Mouse (Mus musculus): Measurements from ENCODE around the gene Heyl.

The Heyl gene

DNA sequence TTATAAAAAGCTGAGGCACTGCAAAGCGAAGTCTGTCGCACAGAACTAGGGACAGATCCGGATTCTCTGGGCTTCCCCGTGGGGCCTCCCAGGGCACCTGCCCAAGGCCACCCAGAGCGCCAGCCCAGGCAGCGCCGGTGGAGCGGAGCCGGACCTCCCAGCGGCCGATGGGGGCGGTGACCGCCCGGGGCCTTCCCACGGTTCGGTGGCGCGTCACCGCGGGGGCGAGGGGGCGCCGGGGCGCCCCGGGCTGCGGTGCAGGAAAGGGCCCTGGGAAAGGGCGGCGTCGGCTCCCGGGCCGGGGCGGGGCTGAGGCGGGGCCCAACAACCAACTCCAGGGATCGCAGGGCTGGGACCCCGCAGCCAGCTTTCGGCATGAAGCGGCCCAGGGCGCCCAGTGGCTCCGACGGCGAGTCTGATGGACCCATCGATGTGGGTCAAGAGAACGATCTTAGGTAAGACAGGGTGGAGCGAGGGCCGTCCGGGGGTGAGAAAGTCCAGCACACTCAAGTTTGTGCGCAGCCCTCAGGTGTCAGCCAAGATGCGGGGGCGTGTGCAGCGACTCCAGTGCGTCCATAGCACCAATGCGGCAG lies at the start of gene Heyl:
Heyl (plus strand) TSS at position 65 of the 593 bp plus-strand sequence.
- no peak for DNase-seq

DNA sequence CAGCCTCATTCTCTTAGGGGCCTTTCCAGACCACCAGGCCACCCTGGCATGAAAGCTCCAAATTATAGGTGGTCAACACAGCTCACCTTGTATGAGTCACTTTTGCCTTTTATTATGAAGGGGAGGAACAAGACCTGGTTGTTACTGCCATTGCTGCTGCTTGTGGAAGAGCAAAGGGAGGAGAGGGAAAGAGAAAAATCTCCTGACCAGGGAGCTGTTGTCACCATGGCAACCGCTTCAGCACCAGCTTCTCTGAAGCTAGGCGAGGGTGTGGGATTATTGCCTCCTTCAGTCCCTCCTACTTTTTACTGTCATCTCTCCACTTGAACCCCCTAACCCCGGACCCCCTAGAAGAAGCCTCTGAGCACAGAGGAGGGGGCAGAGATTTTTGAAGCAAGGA lies 48.5 kb upstream of the Heyl start:
- no peak for DNase-seq

DNA sequence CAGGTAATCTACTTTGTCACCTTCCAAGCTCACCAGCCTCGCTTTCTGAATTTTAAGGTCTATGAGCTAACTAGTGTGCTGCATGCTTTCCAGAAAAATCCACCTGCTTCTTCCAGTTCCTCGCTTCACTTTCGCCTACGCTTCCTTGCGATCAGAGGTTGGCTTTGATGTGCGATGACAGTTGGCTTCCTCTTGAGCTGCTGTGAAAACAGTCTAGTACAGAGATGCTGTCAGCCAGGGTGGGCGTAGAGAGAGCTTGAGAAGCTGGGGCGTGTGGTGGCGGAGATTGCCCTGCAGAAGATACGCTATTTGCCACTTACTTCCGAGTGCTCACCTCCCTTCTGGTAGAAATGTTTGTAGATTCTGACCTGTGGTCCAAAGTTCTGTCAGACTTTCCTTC lies 41.0 kb upstream of the Heyl start:
- no peak for DNase-seq

DNA sequence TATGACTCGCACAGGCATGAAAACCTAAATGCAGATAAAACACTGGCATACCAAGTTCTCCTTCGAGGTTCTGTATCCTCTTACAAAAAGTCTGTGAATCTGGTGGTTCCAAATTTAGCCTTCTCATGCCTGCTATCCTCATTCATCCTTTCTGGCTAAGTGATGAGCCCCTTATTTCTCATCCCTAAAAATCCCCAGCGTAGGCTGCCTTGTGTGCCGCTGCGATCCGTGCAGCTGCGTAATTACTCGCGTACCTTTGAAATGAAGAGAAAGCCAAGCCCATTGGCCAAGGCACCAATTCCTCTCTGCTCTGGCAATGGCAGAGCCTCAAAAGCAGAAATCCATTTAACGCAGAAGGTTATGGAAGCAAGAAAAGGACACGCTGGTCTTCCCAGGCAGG lies 39.6 kb upstream of the Heyl start:
- no peak for DNase-seq

DNA sequence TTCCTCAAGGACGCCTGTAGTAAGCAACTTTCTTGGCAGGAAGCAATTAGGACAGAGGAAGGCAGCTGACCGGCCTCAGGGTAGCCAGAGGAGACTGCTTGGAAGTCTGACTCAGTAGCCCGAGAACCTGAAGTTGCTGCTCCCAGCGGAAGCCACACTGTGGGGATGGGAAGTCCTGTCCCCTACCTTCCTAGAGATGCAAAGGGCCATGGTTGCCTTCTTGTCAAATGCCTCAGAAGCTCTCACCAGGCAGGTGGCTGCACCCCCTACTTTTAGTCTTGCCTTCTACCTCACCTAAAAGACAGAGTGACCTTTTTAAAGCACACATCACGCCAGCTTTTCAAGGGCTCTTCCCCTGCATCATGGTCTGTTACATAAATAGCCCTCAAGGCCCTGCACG lies 36.7 kb upstream of the Heyl start:
- DNase-seq: no peak

DNA sequence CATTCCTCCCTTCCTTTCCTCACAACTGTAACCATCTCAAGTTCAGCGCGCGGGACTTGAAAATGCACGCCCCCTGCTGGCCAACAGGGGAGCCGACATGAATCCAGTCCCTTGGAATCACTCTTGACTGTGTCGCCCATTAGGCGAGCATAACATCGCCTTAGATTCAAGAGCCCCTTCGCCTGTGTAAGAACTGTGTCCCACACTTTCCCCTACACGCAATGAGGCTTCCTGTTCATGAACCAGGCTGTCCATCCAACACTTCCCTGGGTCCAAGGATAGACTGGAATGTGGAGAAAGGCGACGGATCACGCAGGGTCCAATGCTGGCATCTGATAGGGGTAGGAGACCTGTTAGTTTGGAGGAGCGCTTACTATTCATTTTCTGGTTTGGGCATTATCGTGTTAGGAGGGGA lies 32.6 kb upstream of the Heyl start:
- peak; percentile 79 for DNase-seq

DNA sequence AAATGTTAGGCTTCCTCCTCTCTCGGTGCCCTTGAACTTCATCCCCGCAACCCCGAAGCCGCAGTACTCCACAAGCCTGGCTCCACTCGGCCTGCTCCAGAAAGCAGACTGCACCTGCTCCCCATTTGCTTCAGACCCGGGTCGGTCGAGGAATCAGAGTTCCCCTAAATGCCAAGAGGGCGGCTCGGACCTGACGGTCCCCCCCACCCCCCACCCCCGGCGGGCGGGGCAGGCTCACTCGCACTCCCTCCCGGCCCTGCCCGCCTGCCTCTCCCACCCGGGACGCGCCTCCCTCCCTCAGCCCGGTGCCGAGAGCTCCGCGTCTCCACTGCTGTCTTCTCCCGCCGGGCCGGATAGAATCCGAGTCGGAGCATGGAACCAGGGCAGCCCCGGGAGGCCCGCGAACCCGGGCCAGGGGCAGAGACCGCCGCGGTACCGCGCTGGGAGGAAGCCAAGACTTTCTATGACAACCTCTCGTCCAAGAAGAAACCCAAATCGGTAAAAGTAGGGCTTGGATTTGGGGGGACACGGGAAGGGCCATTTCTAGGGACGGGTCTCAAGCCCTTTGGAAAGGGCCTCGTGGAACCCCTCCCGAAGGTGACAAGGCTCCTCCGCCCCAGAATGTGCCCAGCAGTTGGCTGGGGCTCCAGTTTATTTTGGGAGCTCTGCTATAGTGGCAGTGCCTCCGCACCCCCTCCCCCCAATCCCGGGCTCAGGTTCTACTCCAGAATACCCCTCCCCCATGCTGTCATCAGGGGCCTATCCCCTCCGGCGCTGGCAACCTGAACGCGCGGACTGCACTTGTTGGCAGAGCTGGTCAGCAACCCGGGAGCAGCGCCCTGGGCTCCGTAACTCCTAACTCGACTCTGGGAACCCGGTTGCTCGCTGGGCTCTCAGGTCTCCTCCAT lies 31.9 kb upstream of the Heyl start, which contains the start of gene Nt5c1a:
Nt5c1a (plus strand) TSS at position 319 of the 908 bp plus-strand sequence.
- peak; percentile 80 for DNase-seq

DNA sequence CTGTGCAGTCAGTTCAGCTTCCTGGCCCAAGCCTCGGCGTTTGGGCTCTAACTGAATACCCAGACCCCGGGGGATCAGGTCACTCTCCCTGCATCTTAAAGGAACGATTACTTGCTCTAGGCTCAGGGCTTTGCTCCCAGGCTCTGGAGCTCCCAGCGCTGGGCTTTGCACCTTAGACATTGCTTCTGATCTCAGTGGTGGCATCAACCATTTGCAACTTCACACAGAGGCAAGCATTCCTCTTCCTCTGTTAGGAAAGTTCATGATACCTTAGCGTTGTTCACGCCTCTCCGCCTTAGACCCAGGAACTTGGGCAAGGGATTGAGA lies 31.3 kb upstream of the Heyl start:
- DNase-seq: no peak

DNA sequence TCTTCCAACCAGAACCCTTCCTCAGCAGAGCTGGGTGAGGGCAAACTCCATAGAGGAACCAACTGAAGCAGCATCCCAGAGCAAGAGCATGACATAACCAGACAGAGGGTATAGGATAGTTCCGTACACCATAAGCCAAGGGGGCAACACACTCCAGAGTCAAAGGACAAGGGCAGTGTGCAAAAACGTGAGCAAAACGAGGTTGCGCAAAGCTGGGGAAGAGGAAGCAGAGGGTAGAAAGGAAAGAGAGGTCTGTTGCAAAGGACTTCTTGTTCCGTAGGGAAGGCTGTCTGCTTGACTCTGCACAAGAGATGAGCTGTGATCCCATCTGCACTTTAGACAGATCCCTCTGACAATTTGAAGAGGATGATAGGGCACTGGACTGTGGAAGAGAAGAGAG lies 26.0 kb upstream of the Heyl start:
- no peak for DNase-seq

DNA sequence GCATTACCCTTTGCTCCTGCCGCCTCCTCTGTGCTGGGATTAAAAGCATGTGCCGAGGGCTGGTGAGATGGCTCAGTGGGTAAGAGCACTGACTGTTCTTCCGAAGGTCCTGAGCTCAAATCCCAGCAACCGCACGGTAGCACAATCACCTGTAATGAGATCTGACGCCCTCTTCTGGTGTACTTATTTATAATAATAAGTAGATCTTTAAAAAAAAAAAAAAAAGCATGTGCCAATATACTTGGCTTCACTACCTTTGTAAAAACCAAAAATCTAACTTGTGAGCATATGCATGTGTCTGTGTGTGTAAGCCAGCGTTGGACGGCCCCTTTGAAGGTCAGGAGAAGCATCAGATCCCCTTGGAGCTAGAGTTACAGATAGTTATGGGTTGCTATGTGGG lies 22.4 kb upstream of the Heyl start:
- no peak for DNase-seq

DNA sequence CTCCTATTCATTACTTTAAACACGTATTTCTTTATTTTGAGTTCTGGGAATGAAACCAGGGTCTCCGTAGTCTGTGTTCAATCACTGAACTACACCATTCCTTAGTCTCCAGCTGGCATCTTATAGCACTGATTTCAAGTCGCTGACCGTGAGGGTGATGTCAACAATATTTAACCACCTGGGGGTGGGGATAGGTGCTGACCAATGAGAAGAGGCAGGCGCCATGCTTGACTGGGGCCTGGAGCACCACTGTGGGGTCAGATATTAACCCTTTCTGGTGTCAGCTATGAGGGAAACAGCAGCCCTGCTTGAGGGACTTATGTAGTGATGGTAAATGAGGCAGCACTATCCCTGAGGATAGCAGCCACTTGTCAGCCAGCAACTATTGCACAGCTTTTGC lies 21.9 kb upstream of the Heyl start:
- no peak for DNase-seq

DNA sequence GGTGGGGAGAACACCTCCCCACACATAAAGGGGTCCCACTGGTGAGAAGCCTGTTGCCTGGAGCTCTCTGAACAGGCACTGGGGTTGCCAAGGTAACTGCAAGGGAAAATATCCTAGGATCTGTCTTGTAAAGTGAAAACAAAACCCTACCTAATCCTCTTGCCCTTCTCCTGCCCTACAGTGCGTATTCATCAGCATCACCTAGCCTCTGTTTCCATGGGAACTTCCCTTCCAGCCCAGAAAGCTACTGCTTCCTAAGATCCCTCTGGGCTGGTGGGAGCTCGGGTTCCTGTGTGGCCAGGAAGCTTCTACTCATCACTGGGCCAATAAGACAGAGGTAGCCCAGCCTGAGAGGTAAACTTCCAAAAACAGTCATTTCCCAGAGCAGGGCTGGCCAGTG lies 21.0 kb upstream of the Heyl start:
- no peak for DNase-seq

DNA sequence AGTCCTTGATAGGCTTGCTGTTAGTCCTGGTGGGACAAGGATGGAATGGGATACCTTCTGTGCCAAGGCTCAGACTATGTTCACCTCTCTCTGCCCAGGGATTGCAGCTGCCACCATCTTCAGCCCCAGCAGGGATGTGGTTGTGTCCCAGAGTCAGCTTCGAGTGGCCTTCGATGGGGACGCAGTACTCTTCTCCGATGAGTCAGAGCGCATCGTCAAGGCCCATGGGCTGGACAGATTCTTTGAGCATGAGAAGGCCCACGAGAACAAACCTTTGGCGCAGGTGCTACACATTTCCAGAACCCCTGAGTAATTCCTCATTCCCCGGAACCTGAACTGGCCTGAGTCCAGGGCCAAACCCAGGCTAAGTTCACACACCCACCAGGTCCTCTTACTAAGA lies 19.4 kb upstream of the Heyl start:
- no peak for DNase-seq

DNA sequence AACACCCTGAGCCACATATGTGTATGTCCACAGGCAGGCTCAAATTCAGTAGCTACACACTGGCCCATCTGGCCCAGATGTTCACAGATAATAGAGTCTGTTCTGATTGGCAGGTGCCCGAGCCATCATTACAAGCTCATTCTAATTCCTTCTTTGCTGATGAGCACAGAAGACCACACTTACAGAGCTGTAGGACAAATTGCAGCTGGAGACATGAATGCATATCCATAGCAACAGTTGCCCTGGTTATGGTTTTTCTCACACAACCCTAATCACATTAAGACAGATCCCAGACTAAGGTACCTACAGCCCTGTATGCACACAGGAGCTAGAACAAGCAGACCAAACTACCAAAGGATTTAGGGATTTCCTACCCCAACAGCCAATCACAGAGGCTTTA lies 18.0 kb upstream of the Heyl start:
- DNase-seq: no peak

DNA sequence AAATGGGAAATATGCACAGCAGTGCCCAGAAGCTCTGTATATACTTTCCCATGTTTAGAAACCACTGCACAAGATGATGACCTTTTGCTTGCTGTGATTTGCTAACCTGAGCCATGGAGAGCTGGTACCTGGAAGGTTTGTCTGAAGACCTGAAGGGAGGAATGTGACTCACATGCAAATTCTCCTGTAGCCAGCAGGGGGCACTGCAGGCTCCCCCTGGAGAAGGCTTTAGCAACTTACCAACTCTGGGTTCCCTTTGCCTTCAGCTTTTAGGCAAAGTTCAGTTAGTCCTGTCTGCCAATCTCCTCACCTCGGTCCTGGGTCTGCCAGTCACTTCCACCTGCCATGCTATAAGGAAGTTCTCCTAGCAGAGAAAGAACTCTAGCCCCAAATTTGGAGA lies 16.6 kb upstream of the Heyl start:
- no peak for DNase-seq

DNA sequence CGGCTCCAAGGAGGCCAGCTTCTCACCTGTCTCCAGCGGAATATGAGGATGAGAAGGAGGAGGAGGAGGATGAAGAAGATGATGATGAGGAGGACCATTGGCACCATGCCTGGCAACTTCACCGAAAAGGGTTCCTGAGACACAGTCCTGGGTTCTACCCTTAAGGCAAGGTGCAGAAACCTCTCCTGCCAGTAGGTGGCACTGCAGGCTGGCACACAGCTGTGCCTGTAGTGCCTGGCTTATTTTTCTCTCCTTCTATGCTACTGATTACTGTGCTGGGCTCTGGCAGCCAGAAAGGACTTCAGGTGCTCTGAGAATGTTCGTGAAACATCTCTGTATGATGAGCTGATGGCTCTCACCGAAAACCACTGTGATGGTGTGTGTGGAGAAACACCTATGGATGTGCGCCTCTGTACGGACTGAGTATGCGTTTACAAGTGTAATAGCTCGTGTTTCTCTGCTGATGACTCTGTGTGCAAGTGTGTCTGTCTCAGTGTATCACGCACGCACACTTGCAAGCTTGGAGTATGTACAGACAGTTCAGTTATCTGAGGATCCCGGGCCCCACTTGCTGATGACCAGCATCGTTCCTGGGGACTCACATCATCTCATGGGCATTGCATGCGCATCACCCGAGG lies 13.5 kb upstream of the Heyl start:
- peak; percentile 57 for DNase-seq

DNA sequence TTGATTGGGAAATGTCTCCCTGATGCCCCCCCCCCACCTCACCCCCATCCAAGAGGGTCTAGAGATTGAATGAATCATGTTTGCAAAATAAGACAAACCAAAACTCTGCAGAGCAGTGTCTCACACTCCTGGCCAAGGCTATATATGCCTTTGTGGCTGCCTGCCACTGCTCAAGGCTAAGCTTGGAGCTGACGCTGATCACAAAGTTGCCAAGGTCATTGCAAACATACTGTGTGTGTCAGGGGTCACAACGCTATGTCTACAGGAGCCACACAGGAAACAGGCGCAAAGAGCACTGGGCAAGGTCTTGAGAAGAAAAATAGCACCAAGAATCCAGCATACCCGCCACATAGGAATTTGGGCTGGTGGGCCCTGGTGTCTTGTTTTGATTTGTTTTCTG lies 12.7 kb upstream of the Heyl start:
- no peak for DNase-seq

DNA sequence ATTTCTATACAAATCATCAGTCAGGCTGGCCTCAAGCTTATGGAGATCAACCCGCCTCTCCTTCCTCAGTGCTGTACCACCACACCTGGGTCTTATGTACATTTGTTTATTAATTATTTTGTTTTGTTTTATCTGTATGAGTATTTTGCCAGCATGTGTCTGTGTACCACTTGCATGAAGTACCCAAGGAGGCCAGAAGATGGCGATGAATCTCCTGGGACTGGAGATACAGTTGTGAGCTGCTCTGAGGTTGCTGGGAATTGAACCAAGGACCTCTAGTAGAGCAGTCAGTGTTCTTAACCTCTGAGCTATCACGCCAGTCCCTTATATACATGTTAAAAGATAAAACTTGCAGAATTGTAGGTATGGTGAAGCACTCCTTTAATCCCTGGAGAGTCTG lies 10.0 kb upstream of the Heyl start:
- DNase-seq: no peak

DNA sequence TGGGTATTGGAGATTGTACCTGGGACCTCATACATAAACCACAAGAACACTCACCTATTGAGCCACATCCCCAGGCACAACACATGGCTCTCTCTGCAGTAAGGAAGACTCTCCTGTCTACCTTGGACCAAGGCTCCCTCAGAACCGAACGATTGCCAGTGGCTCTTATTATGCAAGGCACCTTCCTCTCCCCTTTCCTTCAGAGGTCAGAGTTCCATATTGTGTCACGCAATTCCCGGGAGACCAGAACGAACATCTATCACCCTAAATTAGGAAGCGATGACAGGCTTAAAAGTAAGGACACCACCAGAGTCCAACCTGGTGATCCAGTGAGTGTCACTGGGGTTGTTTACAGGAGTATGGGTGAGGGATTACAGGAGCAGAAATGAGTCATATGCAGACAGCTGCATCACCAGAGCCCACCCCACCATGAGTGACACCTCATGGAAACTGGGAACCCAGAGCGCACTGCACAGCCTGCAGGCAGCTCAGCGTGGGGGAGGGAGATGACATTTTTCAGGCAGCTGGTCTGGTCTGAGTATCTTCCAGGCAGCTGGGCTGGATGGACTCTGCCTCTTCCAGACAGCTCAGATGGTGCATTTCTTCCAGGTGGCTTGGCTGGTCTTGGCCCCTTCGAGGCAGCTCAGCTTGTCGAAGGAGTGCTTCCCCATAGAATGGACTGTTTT lies 7.5 kb upstream of the Heyl start:
- DNase-seq: no peak

DNA sequence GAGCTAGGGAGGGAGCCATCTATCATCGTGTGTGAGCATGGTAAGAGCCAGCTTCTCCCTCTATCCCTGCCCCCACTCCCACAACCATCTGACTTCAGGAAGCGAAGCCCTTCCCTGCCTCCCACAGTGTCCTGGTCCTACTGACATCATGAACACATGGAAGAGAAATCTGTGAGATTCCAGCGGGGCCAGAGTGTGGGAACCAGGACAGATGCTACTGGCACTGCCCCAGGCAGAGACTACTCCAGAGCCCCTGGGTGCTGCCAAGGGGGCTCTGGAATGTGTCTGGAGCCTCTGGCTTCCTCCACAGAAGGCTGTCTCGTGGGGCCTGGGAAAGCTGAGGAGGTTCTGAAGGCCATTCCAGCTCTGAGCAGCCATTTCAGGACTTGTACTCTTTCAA lies 5.6 kb upstream of the Heyl start:
- no peak for DNase-seq

DNA sequence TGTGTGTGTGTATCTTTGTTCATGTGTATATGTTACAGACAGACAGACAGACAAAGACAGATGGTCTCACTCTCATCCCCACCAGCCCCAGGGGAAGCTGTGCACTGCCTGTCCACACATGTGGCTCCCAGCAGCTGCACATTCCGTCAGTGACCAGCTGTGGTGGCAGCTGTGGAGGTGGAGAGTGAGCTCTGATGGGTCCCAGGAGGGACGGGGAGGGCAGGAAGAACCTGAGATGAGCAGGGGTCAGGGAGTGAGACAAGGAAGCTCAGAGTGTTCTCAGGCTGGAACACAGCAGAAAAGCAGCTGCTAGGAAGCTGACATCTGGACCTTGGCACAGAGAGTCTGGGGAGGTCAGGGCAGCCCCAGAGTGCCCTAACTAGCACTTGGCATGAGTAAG lies 5.1 kb upstream of the Heyl start:
- DNase-seq: no peak

DNA sequence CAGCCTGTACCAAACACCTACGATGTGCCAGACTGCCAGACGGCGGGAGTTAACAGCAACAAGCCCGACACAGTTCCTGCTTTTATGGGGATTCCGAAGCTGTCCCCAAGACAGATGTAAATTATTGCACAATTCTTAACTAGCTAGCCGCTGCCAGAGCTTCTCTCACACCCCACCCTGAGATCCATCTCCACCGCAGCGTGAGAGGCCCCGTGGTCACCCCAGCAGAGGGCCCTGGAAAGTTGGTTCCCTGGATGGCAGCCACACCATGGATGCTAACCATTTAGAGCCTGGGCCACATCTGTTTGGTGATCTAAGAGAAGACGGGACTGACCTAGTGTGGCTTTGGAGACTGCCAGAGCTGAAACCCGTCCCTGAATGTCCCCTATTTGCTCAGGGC lies 4.2 kb upstream of the Heyl start:
- no peak for DNase-seq

DNA sequence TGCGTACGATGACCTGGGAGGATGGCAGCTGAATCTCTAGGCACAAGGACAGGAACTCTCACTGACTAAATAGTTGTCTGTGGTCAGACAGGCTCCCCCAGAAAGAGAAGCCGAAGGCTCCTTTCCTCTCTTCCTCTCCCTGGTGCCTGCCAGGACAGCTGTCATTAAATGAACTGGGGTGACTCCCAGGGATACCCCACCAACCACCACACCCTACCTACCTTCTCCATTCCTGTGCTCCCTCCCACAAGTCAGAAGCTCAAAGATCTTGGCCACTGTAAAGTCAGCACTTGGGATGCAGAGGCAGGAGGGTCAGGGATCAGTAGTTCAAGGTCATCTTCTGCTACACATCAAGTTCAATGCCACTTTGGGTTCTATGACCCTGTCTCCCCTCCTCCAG lies 515 bp upstream of the Heyl start:
- DNase-seq: no peak
